Mouse (Mus musculus): ENCODE results near the gene Sirt7.
A peak's percentile ranks its signal among the peaks of the same experiment; 100 is the strongest.

The Sirt7 gene

DNA sequence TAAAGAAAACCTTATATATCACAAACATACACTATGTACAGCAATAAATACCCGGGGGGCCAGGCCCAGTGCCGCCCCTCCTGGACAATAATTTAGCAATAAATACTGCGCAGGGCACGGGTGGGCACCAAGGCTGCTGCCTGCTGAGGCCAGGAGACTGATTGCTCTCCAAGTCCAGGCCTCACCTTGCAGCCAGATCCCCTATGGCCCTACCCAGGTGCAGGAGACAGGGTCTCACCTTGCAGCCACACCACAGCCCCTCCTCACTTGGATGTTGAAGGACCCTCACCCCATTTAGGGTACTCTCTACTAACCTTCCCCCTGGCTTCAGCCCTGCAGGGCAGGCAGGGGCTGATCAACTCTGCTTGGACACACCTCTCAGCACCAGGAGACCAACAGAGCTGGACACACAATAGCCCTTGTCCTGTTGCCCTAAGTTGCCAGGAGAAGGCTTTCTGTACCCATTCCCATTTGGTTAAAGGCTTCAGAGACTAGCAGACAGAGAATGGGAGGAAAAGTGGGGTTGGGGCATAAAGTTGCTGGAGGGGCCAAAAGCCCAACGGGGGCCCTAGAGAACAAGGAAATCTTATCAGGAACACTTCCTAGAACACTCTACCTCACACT, at the start of gene Sirt7:
TSS of gene Sirt7 (minus strand) at position 89 of the 624 bp plus-strand sequence.
- DNase-seq (ENCODE audit: low spot score) = no peak

GRCm38 (mm10) chr11:120673594-120674122, 48.6 kb upstream of the Sirt7 start:
- DNase-seq (ENCODE audit: low spot score) = no peak

DNA sequence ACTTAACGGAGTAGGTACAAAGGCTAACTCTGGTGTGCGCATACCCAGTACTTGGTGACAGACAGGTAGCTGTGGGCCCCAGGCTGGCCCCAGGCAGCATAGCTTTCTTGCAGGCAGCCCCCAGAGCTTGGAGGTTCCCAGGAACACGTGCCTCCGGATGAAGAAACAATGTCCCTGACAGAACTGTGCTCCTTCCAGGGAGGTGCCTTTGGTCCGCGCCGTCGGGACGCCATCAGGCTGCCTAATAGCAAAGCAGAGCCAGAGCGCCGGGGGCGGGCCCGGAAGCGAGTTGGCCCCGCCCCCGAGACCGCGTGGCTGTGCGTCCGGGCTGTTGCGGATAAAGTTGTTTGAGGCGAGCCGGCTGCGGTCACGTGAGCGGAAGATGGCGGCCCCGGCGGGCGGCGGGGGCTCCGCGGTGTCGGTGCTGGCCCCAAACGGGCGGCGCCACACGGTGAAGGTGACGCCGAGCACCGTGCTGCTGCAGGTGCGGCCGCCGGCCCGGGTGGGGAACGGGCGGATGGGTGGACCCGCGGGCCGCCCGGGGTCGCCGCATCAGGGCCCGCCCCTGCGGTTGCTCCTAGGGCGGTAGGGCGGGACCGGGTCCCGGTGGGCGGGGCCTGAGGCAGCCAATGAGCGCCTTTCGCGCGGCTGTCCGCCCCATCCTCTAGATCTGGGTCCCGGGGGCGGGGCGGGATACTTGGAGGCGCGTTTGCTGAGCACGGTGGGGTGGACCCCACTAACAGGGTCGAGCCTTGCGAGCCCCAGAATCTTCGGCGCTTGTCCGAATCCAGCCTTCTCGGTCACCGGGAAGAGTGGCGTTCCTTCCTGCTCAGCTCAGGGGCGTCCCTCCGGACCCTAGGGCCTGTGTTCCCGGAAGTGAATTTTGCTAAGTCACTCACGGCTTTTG, 47.9 kb upstream of the Sirt7 start, which contains the start of gene Aspscr1:
TSS of gene Aspscr1 (plus strand) at position 287 of the 907 bp plus-strand sequence.
- peak; percentile 90 for DNase-seq (ENCODE audit: low spot score)

GRCm38 (mm10) chr11:120666617-120667016, 41.6 kb upstream of the Sirt7 start:
- no peak for DNase-seq (ENCODE audit: low spot score)

DNA sequence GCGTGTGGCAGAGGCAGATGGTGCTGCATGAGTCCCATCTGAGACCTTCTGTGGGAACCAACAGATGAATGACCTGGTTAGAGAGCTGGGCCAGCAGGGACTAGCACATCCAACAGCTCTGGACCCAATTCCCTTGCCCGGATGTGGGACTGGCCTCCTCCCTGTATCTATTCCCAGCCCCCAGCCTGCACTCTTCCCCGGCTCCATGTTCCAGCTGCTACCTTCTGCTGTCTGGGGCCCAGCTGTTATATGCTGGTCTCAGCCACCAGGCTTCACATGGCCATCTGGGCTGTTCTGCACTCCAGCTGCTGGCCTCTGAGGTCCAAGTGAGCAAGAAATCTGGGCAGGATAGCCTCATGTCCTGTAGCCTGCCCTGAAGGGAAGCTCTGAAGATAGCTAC, 40.4 kb upstream of the Sirt7 start:
- no peak for DNase-seq (ENCODE audit: low spot score)

DNA sequence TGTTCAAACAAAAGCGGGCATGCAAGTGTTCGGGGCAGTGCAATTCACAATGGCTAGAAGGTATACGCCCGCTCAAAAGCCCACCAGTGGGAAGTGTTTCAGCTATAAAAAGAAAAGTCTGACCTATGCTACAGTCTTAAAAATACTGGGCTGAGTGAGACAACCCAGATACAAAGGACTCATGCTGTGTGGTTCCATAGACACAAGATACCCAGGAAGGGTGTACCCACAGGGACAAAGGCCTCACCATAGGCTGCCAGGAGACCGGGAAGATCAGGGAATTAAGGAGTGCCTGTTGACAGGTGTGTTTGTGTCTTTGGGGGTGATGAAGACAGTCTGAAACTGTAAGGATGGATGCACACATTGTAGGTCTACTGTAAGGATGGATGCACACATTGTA, 38.7 kb upstream of the Sirt7 start:
- DNase-seq (ENCODE audit: low spot score) = no peak

DNA sequence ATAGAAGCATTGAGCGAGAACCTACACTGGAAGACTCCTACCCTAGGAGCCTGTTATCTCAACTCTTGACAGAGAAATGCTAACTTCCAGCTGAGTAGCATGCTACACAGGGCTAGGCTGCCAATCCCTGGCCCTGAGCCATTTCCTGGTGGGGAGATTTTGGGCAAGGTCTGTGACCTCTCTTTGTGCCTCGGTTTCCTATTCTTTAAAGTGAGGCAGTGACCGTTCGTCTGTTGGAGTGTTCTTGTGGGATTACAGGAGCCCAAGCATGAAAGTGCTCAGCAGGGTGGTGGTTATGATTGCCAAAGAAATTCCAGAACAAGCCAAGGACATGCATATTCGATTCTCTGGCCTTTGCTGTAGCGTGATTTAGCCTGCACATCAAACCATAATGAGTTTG, 37.7 kb upstream of the Sirt7 start:
- DNase-seq (ENCODE audit: low spot score) = no peak

DNA sequence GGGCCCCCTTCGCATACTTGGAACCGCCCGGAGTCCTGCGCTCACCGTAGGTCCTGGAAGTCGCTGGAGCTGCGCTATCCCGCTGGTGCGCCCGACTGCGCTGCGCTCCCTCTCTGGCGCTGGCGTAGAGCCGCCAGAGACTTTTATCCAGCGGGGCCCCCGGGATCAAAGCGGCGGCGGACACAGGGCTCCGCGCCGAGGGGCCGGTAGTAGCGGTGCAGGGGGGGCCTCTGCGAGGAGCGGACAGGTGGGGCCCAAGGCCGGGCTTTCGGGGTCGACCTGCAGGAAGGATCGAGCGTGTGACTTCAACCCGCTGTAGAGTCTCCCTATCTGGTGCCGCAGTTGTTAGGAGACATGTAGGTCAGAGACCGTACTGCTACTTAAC, 36.0 kb upstream of the Sirt7 start, which contains the start of gene Notum:
TSS of gene Notum (minus strand) at position 100 of the 385 bp plus-strand sequence.
- no peak for DNase-seq (ENCODE audit: low spot score)

DNA sequence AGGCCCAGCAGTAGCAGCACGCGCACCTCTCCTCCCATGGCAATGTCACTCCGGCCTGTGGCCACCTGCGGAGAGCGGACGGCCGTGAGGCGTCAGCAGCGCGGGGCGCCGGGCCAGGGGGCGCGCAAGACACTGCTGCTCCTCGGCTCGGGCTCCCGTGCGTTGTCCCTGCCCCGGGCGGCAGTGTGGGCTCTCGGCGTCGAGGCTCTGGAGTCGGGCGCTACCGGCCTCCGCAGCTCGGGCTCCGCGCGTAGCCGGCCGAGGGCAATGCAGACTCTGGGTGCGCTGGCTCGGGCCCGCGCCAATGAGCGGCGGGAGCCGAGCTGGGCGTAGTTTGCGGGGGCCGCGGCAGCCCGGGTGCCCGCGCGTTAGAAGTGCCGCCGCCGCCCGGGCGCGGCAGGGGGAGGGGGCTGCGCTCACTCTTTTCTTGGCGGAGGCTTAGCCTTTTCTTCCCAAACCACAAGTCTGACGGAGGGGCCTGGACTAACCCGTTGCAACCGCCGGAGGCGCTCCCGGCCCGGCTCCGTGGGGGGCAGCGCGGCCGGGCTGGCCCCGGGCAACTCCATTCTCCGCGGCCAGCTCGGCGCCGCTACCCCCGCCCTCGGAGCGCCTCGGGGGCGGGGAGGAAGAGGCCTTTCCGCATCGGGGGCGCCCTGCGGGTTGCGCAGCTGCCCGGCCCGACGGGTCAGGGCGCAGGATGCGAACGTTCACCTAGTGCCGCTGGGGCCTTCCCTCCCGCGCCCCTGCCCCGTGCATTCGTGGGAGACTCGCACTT, 35.4 kb upstream of the Sirt7 start:
- no peak for DNase-seq (ENCODE audit: low spot score)

- no peak for DNase-seq (ENCODE audit: low spot score)
Measured at GRCm38 (mm10) chr11:120659509-120660300, 34.7 kb upstream of the Sirt7 start.

GRCm38 (mm10) chr11:120658876-120659410, 33.9 kb upstream of the Sirt7 start:
- DNase-seq (ENCODE audit: low spot score) = peak; percentile 47

GRCm38 (mm10) chr11:120657301-120657700, 32.3 kb upstream of the Sirt7 start:
- DNase-seq (ENCODE audit: low spot score) = no peak

DNA sequence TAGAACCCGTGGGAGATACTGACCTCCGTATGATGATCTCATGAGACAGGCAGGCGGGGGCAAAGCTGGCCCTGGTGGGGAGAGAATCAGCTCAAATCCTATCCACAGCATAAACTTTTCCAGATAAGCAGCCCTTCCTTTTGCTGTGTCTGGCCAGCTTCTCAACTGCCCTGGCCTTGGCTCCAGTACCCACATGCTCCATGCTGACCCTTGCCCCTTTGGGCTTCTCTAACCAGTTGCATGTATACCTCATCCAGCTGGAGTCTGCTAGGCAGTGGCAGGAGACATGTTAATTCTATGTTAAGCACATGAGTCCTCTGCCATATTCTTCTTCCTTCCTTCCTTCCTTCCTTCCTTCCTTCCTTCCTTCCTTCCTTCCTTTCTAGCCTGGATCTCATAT, 29.7 kb upstream of the Sirt7 start:
- DNase-seq (ENCODE audit: low spot score) = no peak

- DNase-seq (ENCODE audit: low spot score) = no peak
Measured at GRCm38 (mm10) chr11:120651872-120652271, 26.8 kb upstream of the Sirt7 start.

DNA sequence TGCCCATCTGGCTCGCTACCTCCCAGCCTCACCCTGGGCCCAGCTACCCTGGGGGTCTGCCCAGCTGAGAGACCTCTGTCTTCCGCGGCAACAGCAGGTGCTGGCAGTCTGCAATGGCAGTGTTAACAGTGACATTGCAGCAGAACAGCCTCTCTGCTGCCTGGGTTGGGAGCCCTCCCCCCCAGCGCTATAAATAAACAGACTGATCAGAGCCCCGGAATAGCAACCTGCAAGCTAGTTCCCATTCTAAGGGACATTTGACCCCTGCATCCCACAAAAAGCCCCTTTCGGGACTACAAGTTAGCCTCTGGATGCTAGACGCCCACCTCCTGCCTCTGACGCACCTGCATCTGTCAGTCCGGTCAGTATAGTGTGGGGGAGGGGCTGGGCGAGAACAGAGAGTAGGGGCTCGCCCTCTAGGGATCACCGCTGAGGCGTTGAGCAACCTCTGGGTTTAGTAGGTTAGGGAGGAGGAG, 23.0 kb upstream of the Sirt7 start, which contains the start of gene Myadml2:
TSS of gene Myadml2 (minus strand) at position 158 of the 476 bp plus-strand sequence.
- no peak for DNase-seq (ENCODE audit: low spot score)

DNA sequence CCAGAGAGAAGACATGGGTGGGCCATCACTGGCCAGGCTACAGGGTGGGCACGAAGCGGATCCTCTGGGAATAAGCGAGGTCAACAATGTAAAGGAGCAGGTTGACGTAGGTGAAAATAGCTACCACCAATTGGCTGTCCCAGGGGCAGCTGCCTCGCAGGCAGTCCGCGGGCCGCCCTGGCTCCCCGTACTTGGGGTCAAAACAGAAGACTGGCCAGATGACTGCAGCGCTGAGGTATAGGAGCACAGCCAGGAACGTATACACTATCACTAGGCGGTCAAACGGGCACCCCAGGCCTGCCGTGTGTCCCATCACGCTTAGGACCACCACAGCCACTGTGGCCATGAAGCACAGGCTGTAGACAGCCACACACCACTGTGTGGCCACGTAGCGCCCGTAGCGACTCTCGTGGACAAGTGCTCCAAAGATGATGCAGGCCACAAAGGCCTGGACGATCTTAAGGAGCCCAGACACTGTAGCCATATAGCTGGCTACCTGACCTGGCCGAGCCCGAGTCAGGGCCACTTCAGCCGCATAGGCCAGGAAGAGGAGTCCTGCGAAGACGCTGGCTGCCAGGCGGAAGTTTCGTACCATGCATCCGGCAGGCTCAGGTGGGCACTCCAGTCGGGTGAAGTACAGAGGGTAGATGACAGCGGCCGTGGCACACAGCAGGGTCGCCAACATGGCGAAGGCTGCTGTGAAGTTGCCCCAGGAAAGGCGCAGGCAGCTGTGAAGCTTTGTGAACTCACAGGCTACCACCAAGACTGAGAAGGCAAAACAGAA, 22.2 kb upstream of the Sirt7 start:
- DNase-seq (ENCODE audit: low spot score) = no peak

- peak; percentile 87 for DNase-seq (ENCODE audit: low spot score)
Measured at GRCm38 (mm10) chr11:120643601-120643987, 18.6 kb upstream of the Sirt7 start, which contains the start of gene Pycr1. Gene Pycr1 (minus strand): TSS chr11:120643769.

DNA sequence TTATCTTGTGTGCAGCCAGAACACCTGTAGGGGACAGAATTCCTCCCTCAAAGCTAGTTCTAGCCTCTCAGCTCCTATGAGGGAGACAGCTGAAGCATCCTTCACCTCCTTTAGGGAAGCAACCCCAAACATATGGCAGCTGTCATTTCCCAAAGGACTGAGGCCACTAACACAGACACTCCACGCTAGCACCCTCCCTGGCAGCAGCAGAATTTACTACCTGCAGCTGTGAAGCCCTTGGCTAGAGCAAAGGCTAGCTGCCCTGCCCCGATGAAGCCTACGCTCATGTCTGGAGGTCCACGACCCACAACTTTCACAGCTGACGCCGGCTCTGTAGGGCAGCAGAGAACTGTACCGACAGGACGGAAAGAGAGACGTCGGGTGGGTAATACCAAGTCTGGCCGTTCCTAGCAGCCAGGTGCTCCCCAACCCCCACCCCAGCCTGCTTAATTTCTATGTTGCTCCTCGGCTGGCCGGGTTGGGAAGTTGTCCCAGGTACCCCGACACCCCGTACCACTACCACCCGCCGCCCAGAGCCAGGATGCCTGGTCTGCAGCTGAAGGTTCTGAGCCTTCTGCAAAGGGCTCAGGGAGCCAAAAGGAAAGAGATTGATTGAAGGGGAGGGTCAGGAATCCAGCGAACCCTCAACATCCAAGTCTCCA, 18.0 kb upstream of the Sirt7 start:
- DNase-seq (ENCODE audit: low spot score) = no peak

- no peak for DNase-seq (ENCODE audit: low spot score)
Measured at GRCm38 (mm10) chr11:120641869-120642268, 16.8 kb upstream of the Sirt7 start.
